Mouse (Mus musculus): ENCODE results near the gene Shld1. TPM values are rescaled to one million over a fixed set of nuclear protein-coding genes. Genes with fewer than 3 reads are reported as not detected.

Gene Shld1
- total RNA-seq, 2 experiments from 2014 or later, result 12.4 to 12.7 TPM

DNA sequence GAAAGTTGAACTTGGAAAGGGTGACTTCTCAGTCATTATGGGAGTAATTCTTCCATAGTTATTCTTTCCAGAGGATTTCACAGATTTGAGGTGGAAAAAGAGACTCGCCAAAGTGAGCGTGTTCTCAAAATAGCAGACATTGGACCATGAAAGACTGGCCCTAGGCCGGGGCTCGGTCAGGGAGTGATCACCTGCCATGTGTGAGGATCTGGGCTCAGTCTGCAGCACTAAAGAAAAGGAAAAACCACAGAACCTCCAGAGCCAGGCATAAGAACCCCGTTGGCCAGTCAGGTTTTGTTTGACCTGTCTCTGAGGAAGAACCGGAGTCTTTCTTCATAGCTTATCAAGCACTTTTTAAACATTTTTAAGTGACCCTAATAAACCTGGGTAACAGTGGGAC is 97.3 kb downstream of the Shld1 start:
- no peak for DNase-seq (ENCODE audit: low spot score in 2 of 2)

DNA sequence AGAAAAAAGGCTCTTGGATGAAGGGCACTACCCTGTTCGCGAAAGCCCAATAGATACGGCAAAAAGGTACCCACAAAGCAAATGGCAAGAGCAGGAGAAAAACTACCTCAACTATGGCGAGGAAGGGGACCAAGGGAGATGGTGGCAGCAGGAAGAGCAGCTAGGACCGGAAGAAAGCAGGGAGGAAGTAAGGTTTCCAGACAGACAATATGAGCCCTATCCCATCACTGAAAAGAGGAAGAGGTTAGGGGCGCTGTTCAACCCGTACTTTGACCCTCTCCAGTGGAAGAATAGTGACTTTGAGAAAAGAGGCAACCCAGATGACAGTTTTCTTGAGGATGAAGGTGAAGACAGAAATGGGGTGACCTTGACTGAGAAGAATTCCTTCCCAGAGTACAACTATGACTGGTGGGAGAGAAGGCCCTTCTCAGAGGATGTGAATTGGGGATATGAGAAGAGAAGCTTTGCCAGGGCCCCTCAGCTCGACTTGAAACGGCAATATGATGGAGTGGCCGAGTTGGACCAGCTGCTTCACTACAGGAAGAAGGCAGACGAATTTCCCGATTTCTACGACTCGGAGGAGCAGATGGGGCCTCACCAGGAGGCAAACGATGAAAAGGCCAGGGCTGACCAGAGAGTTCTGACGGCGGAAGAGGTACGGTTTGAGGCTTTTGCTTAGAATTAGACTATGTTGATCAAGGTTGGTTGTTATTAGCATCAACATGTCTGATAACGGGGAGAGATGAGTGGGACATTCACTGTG is 106.9 kb downstream of the Shld1 start:
- no peak for DNase-seq (ENCODE audit: low spot score in 2 of 2)

DNA sequence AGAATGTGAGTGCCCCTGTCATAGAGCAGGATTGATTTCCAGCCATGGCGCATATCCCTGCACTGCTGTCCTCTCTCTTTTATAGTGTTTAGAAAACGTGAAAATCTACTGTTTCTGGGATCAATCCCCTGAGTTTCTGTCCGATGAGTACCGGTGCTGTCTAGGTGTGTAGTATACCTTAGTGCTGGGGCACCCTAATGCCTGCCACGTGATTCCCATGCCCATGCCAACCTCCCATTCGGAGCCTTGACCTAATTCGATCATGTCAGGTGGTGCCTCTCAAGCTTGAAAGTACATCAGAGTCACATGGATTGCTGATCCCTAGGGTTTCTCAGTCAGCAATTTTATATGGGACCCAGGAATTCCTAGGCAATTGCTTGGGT is 107.5 kb downstream of the Shld1 start:
- DNase-seq (ENCODE audit: low spot score in 2 of 2), result no peak

Other genes starting within 250 kb of the Shld1 start
- gene Gpcpd1, start 99.2 kb upstream of the Shld1 start, total RNA-seq (2021), result 10 to 100 TPM; 36.9 to 40.5 TPM
- 1,000 to 10,000 TPM; 1,462 to 1,464 TPM for gene Chgb, start 94.3 kb downstream of the Shld1 start, total RNA-seq (2021)
- gene Trmt6, start 129.1 kb downstream of the Shld1 start, total RNA-seq (2021), result 10 to 100 TPM; 29.9 to 30.8 TPM
- gene Mcm8, start 129.2 kb downstream of the Shld1 start, total RNA-seq (2021), result 1 to 10 TPM; 7.9 to 8.0 TPM
- gene Crls1, start 159.7 kb downstream of the Shld1 start, total RNA-seq (2021), result 10 to 100 TPM; 45.4 to 51.1 TPM
- gene Lrrn4, start 194.0 kb downstream of the Shld1 start, total RNA-seq (2021), result 1 to 10 TPM; 5.3 to 6.3 TPM